Mouse (Mus musculus) heart, adult 2 months (tissue): ENCODE results near the gene Gm10277. TPM values are rescaled to one million over a fixed set of nuclear protein-coding genes. Genes with fewer than 3 reads are reported as not detected.
"Not testable (repeated sequence)": the region's sequence is repeated elsewhere in the genome, so short reads cannot be mapped to it uniquely, and the experiment has no call there.

Experiments used
- DNase-seq, 2 experiments: peaks; one replicate each; pipeline ENCODE4 v3.0.0; 2021
- H3K27ac ChIP-seq: fragments of 200-600 bp; 2 replicates; pipeline ENCODE4 v1.8.1; 2022
- H3K27me3 ChIP-seq: fragments of 200-500 bp; 2 replicates; pipeline ENCODE4 v1.6.1; 2012; ENCODE audit warnings: mild to moderate bottlenecking, low read length, inconsistent platforms, mixed read lengths; ENCODE audit not compliant: control insufficient read depth, insufficient read depth
- H3K36me3 ChIP-seq: fragments of 200-500 bp; 2 replicates; pipeline ENCODE4 v1.6.1; 2012; ENCODE audit warnings: low read length, inconsistent platforms; ENCODE audit not compliant: control insufficient read depth, insufficient read depth
- H3K4me1 ChIP-seq: fragments of 200-500 bp; 2 replicates; pipeline ENCODE4 v1.6.1; 2011; ENCODE audit warnings: low read length; ENCODE audit not compliant: control insufficient read depth, insufficient read depth
- H3K4me3 ChIP-seq: fragments of 200-600 bp; 2 replicates; pipeline ENCODE4 v1.8.1; 2022
- H3K79me2 ChIP-seq: fragments of 200-500 bp; replicated peaks from 2 replicates; pipeline ENCODE4 v1.6.1; 2012; ENCODE audit warnings: mild to moderate bottlenecking, inconsistent platforms, low read length, moderate library complexity, mixed read lengths; ENCODE audit not compliant: control insufficient read depth, insufficient read depth
- H3K9ac ChIP-seq: fragments of 200-500 bp; 2 replicates; pipeline ENCODE4 v1.6.1; 2012; ENCODE audit warnings: low read depth, mild to moderate bottlenecking, control low read depth, inconsistent platforms, low read length, mixed read lengths
- CTCF ChIP-seq: fragments of 200-600 bp; IDR thresholded peaks from 2 replicates; pipeline ENCODE4 v1.8.1; 2022; ENCODE audit warnings: antibody characterized with exemption, mild to moderate bottlenecking, moderate library complexity
- EP300 ChIP-seq: fragments of 200-500 bp; IDR thresholded peaks from 2 replicates; pipeline ENCODE4 v1.6.1; 2011; ENCODE audit warnings: low read depth, low read length, control low read depth; ENCODE audit not compliant: insufficient read depth
- POLR2A ChIP-seq: fragments of 200-500 bp; IDR thresholded peaks from 2 replicates; pipeline ENCODE4 v1.6.1; 2011; ENCODE audit warnings: mild to moderate bottlenecking, low read depth, low read length, control low read depth; ENCODE audit not compliant: insufficient read depth
- WGBS: fragments of 180-500 bp; shearing (Covaris S2); methylation state at CpG from one replicate; pipeline ENCODE4 v1.1.7; 2018; 5-methylcytosine and 5-hydroxymethylcytosine counted together
- intact Hi-C: fragments of 180-260 bp; cut with DNase I; formaldehyde crosslinking; loops from one replicate; pipeline ENCODE4 v1.15.1; 2025
- polyA plus RNA-seq: library from polyadenylated mRNA; depleted of rRNA; stranded (reverse); fragments of >200 nt; gene quantifications from 2 replicates; pipeline ENCODE4 v1.2.3, GENCODE M21; 2012
- total RNA-seq, 2 experiments: library from RNA; stranded (reverse); gene quantifications; 2 replicates each; pipeline ENCODE4 v1.2.3; 2021

The Gm10277 gene
- total and polyA plus RNA-seq, 3 experiments: not detected

- Histone ChIP-seq H3K4me1 (peaks cover 9% of the 10 kb centered on the region), H3K27ac (no peak overlapping the region), H3K9ac (no peak overlapping the region), H3K27me3 (no peaks in the 10 kb centered on the region), H3K4me3 (no peak overlapping the region), H3K79me2 (no peaks in the 10 kb centered on the region), H3K36me3 (no peaks in the 10 kb centered on the region)
- intact Hi-C loops: no loop called here
- no peak for DNase-seq
- TF ChIP-seq CTCF (no peak), POLR2A (no peak), EP300 (no peak)
- 91% methylated on average over 4 of the region's 4 CpGs for WGBS
These were observed 27.5 kb downstream of the Gm10277 start for GRCm38 (mm10) chr11:77760031-77760430.

- no peaks in the 10 kb centered on the region for H3K36me3 ChIP-seq
- H3K27ac ChIP-seq: no peak overlapping the region
- H3K4me3 ChIP-seq: no peak overlapping the region
- no peak for DNase-seq
- intact Hi-C loops: no loop called here
- H3K27me3 ChIP-seq: no peaks in the 10 kb centered on the region
- H3K79me2 ChIP-seq: no peaks in the 10 kb centered on the region
- WGBS: 84% methylated on average over 3 of the region's 3 CpGs
- H3K9ac ChIP-seq: no peak overlapping the region
- no peaks in the 10 kb centered on the region for H3K4me1 ChIP-seq
- no peak for TF ChIP-seq EP300
- TF ChIP-seq POLR2A: no peak
- TF ChIP-seq CTCF: no peak
These were observed 34.1 kb downstream of the Gm10277 start for GRCm38 (mm10) chr11:77753469-77753868.

- H3K4me1 ChIP-seq: no peaks in the 10 kb centered on the region
- H3K4me3 ChIP-seq: no peak overlapping the region
- no peak for TF ChIP-seq CTCF
- TF ChIP-seq POLR2A: no peak
- no peak for TF ChIP-seq EP300
- no peak for DNase-seq
- whole genome bisulfite sequencing: 66% methylated on average over 5 of the region's 5 CpGs
- no peaks in the 10 kb centered on the region for H3K36me3 ChIP-seq
- H3K9ac ChIP-seq: no peak overlapping the region
- intact Hi-C loops: no loop called here
- H3K27ac ChIP-seq: no peak overlapping the region
- H3K79me2 ChIP-seq: no peaks in the 10 kb centered on the region
- no peaks in the 10 kb centered on the region for H3K27me3 ChIP-seq
These were observed 35.0 kb downstream of the Gm10277 start for GRCm38 (mm10) chr11:77752525-77752924.

GRCm38 (mm10) chr11:77748996-77749395 is 38.6 kb downstream of the Gm10277 start:
- H3K4me1 ChIP-seq: no peaks in the 10 kb centered on the region
- no peak overlapping the region for H3K9ac ChIP-seq
- 88% methylated on average over 5 of the region's 5 CpGs for WGBS
- no peaks in the 10 kb centered on the region for H3K36me3 ChIP-seq
- intact Hi-C loops: loop anchor here (10.0 kb wide), 1 partner anchor 216 kb away; no protein-coding TSS in a partner anchor
- no peak overlapping the region for H3K4me3 ChIP-seq
- no peak overlapping the region for H3K27ac ChIP-seq
- TF ChIP-seq POLR2A: no peak
- no peak for TF ChIP-seq EP300
- TF ChIP-seq CTCF: no peak
- H3K27me3 ChIP-seq: no peaks in the 10 kb centered on the region
- no peaks in the 10 kb centered on the region for H3K79me2 ChIP-seq
- no peak for DNase-seq

GRCm38 (mm10) chr11:77747103-77747502 is 40.4 kb downstream of the Gm10277 start:
- H3K36me3 ChIP-seq, H3K79me2 ChIP-seq, H3K4me3 ChIP-seq, DNase-seq, H3K4me1 ChIP-seq, H3K9ac ChIP-seq, H3K27me3 ChIP-seq, H3K27ac ChIP-seq: not testable (repeated sequence)
- intact Hi-C loops: loop anchor here (10.0 kb wide), 1 partner anchor 218 kb away; no protein-coding TSS in a partner anchor
- WGBS: 93% methylated on average over 14 of the region's 15 CpGs

- no peaks in the 10 kb centered on the region for H3K27me3 ChIP-seq
- no peak overlapping the region for H3K9ac ChIP-seq
- no peak overlapping the region for H3K27ac ChIP-seq
- WGBS: 76% methylated on average over 4 of the region's 4 CpGs
- no peaks in the 10 kb centered on the region for H3K79me2 ChIP-seq
- no peak overlapping the region for H3K4me3 ChIP-seq
- intact Hi-C loops: loop anchor here (10.0 kb wide), 1 partner anchor 218 kb away; no protein-coding TSS in a partner anchor
- no peaks in the 10 kb centered on the region for H3K4me1 ChIP-seq
- no peak for DNase-seq
- no peaks in the 10 kb centered on the region for H3K36me3 ChIP-seq
- TF ChIP-seq CTCF (no peak), EP300 (no peak), POLR2A (no peak)
These were observed 40.9 kb downstream of the Gm10277 start for GRCm38 (mm10) chr11:77746652-77747051.

GRCm38 (mm10) chr11:77743966-77744365 is 43.6 kb downstream of the Gm10277 start:
- Histone ChIP-seq H3K4me1 (no peaks in the 10 kb centered on the region), H3K27ac (no peak overlapping the region), H3K79me2 (no peaks in the 10 kb centered on the region), H3K36me3 (no peaks in the 10 kb centered on the region), H3K27me3 (no peaks in the 10 kb centered on the region), H3K9ac (no peak overlapping the region), H3K4me3 (no peak overlapping the region)
- DNase-seq: peak; percentile 14 to 40
- 29% methylated on average over 6 of the region's 6 CpGs for WGBS
- TF ChIP-seq POLR2A: no peak
- peak; percentile 73 for TF ChIP-seq CTCF
- TF ChIP-seq EP300: no peak
- intact Hi-C loops: loop anchor here (10.0 kb wide), 1 partner anchor 221 kb away; no protein-coding TSS in a partner anchor
